Mouse (Mus musculus) neural tube, embryonic 11.5 days (tissue): ENCODE data around the gene Sf3a1. TPM values are rescaled to one million over a fixed set of nuclear protein-coding genes. Genes with fewer than 3 reads are reported as not detected.

Source experiments
- ATAC-seq: fragments of 200-750 bp; cut with Nextera tagmentation; 2 replicates; pipeline ENCODE4 v1.8.0; 2017; ENCODE audit warnings: moderate number of reproducible peaks, mild to moderate bottlenecking, moderate TSS enrichment, moderate library complexity; ENCODE audit not compliant: insufficient read depth, low FRiP score, low TSS enrichment
- DNase-seq: peaks from one replicate; pipeline ENCODE4 v3.0.0-alpha.2; 2015; ENCODE audit warnings: low spot score
- H3K27ac ChIP-seq: fragments of 300-500 bp; sonication (generic); 2 replicates; pipeline ENCODE4 v1.5.1; 2014; ENCODE audit warnings: low read depth, mild to moderate bottlenecking, low read length
- H3K27me3 ChIP-seq: fragments of 300-500 bp; sonication (generic); 2 replicates; pipeline ENCODE4 v1.6.1; 2014; ENCODE audit warnings: mild to moderate bottlenecking, low read length, mixed read lengths; ENCODE audit not compliant: control insufficient read depth, insufficient read depth
- H3K36me3 ChIP-seq: fragments of 300-500 bp; sonication (generic); 2 replicates; pipeline ENCODE4 v1.6.1; 2014; ENCODE audit warnings: mild to moderate bottlenecking, low read length, moderate library complexity, mixed read lengths; ENCODE audit not compliant: control insufficient read depth, insufficient read depth
- H3K4me1 ChIP-seq: fragments of 300-500 bp; sonication (generic); 2 replicates; pipeline ENCODE4 v1.6.1; 2014; ENCODE audit warnings: low read length, mixed read lengths; ENCODE audit not compliant: control insufficient read depth, insufficient read depth
- H3K4me2 ChIP-seq: fragments of 300-500 bp; sonication (generic); 2 replicates; pipeline ENCODE4 v1.6.1; 2014; ENCODE audit warnings: low read depth, mild to moderate bottlenecking, moderate library complexity
- H3K4me3 ChIP-seq: fragments of 300-500 bp; sonication (generic); 2 replicates; pipeline ENCODE4 v1.5.1; 2014; ENCODE audit warnings: low read depth, low read length
- H3K9ac ChIP-seq: fragments of 300-500 bp; sonication (generic); 2 replicates; pipeline ENCODE4 v1.6.1; 2014; ENCODE audit warnings: mild to moderate bottlenecking, low read length
- H3K9me3 ChIP-seq: fragments of 300-500 bp; sonication (generic); 2 replicates; pipeline ENCODE4 v1.6.1; 2016; ENCODE audit warnings: low read length; ENCODE audit not compliant: control insufficient read depth
- WGBS: fragments of 180-500 bp; shearing (Covaris S2); extraction: QIAGEN DNeasy Blood & Tissue Kit; methylation state at CpG from one replicate; pipeline ENCODE4 v1.1.7; 2014; 5-methylcytosine and 5-hydroxymethylcytosine counted together
- polyA plus RNA-seq: library from polyadenylated mRNA; unstranded; fragments of >200 nt; fragmentation: Nextera tagmentation; extraction: Ambion mirVana; gene quantifications from 2 replicates; pipeline ENCODE4 v1.2.1, GENCODE M21; 2014

Sf3a1 gene
- polyA plus RNA-seq, 1 experiment from 2014 or later, result 91.1 TPM

GRCm38 (mm10) chr11:4220443-4221400, 60.6 kb downstream of the Sf3a1 start:
- H3K4me2 ChIP-seq, result no peak overlapping the region
- DNase-seq, result peak; percentile 65
- H3K9ac ChIP-seq, result no peak overlapping the region
- no peak overlapping the region for H3K4me3 ChIP-seq
- H3K27me3 ChIP-seq, result peaks cover 12% of the 10 kb centered on the region
- ATAC-seq, result no peak
- H3K4me1 ChIP-seq, result 0 out of 2 replicates have a peak, but pooled peaks cover 7% of the 10 kb centered on the region
- no peak overlapping the region for H3K27ac ChIP-seq
- WGBS, result 49% methylated on average over 28 of the region's 28 CpGs
- H3K36me3 ChIP-seq, result no peaks in the 10 kb centered on the region
- peaks cover 4% of the 10 kb centered on the region; the same call in 1 of the 2 replicates for H3K9me3 ChIP-seq

- no peaks in the 10 kb centered on the region for H3K36me3 ChIP-seq
- 0 out of 2 replicates have a peak, but pooled peaks cover 7% of the 10 kb centered on the region for H3K4me1 ChIP-seq
- DNase-seq, result no peak
- H3K27ac ChIP-seq, result no peak overlapping the region
- no peak for ATAC-seq
- peaks cover 12% of the 10 kb centered on the region for H3K27me3 ChIP-seq
- no peak overlapping the region for H3K4me2 ChIP-seq
- peaks cover 4% of the 10 kb centered on the region; the same call in 1 of the 2 replicates for H3K9me3 ChIP-seq
- WGBS, result 86% methylated on average over 17 of the region's 17 CpGs
- no peak overlapping the region for H3K9ac ChIP-seq
- no peak overlapping the region for H3K4me3 ChIP-seq
These were observed 62.1 kb downstream of the Sf3a1 start for GRCm38 (mm10) chr11:4222046-4222950.

GRCm38 (mm10) chr11:4223393-4224188, 63.4 kb downstream of the Sf3a1 start:
- H3K27ac ChIP-seq, result no peak overlapping the region
- ATAC-seq (no peak), DNase-seq (no peak)
- H3K4me3 ChIP-seq, result no peak overlapping the region
- no peaks in the 10 kb centered on the region for H3K9me3 ChIP-seq
- no peak overlapping the region for H3K4me2 ChIP-seq
- 29% methylated on average over 7 of the region's 7 CpGs for WGBS
- no peaks in the 10 kb centered on the region for H3K36me3 ChIP-seq
- no peaks in the 10 kb centered on the region for H3K4me1 ChIP-seq
- peaks cover 7% of the 10 kb centered on the region for H3K27me3 ChIP-seq
- H3K9ac ChIP-seq, result no peak overlapping the region

GRCm38 (mm10) chr11:4224223-4224622, 64.1 kb downstream of the Sf3a1 start:
- H3K36me3 ChIP-seq, result no peaks in the 10 kb centered on the region
- H3K9ac ChIP-seq, result no peak overlapping the region
- ATAC-seq, result no peak
- DNase-seq, result no peak
- H3K4me1 ChIP-seq, result no peaks in the 10 kb centered on the region
- no peak overlapping the region for H3K4me2 ChIP-seq
- H3K9me3 ChIP-seq, result no peaks in the 10 kb centered on the region
- no peak overlapping the region for H3K4me3 ChIP-seq
- peaks cover under 1% of the 10 kb centered on the region for H3K27me3 ChIP-seq
- H3K27ac ChIP-seq, result no peak overlapping the region
- WGBS, result 47% methylated on average over 2 of the region's 2 CpGs

DNA sequence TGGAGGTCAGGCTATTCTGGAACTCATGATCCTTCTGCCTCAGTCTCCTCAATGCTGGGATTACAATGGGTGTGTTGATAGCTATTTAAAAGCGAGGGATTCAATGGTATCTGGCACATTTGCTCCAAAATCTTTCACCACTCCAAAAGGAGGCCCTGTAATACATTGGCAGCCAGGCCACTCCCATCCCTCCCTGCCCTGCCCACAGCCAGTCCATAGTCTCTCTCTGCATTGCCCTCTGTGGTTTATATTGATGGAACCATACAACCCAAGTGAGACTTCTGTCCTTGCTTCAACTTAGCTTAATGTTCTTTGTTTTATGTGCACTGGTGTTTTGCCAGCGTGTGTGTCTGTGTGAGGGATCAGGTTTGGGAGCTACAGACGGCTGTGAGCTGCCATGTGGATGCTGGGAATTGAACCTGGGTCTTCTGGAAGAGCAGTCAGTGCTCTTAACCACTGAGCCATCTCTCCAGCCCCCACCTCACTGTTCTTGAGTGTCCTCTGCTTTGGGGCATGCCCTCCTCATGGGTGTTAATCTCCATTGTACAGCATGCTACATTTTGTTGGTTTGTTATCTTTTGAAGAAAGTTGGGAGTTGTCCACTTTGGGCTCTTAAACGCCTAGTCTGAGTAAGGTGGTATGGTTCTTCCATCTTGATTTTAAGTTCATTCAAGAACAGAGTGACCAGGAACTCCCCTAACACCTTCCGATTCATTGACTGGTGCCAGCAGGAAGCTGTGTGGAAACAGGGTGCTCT, 66.6 kb downstream of the Sf3a1 start:
- H3K4me1 ChIP-seq, result no peaks in the 10 kb centered on the region
- DNase-seq (no peak), ATAC-seq (no peak)
- H3K9ac ChIP-seq, result no peak overlapping the region
- no peaks in the 10 kb centered on the region for H3K27me3 ChIP-seq
- H3K36me3 ChIP-seq, result no peaks in the 10 kb centered on the region
- no peak overlapping the region for H3K4me3 ChIP-seq
- H3K9me3 ChIP-seq, result no peaks in the 10 kb centered on the region
- H3K4me2 ChIP-seq, result no peak overlapping the region
- WGBS, result 84% methylated on average over 5 of the region's 5 CpGs
- H3K27ac ChIP-seq, result no peak overlapping the region

- Histone ChIP-seq H3K36me3 (no peaks in the 10 kb centered on the region), H3K9me3 (no peaks in the 10 kb centered on the region), H3K4me1 (no peaks in the 10 kb centered on the region), H3K27me3 (no peaks in the 10 kb centered on the region), H3K4me3 (no peak overlapping the region), H3K27ac (no peak overlapping the region), H3K9ac (no peak overlapping the region), H3K4me2 (no peak overlapping the region)
- DNase-seq (no peak), ATAC-seq (no peak)
- WGBS, result 37% methylated on average over 8 of the region's 8 CpGs
These were observed 68.3 kb downstream of the Sf3a1 start for GRCm38 (mm10) chr11:4228463-4228862.

GRCm38 (mm10) chr11:4229841-4230240, 69.7 kb downstream of the Sf3a1 start:
- no peak for DNase-seq
- Histone ChIP-seq H3K4me3 (no peak overlapping the region), H3K4me1 (no peaks in the 10 kb centered on the region), H3K4me2 (no peak overlapping the region), H3K36me3 (no peaks in the 10 kb centered on the region), H3K9ac (no peak overlapping the region), H3K9me3 (no peaks in the 10 kb centered on the region), H3K27me3 (no peaks in the 10 kb centered on the region), H3K27ac (no peak overlapping the region)
- 65% methylated on average over 4 of the region's 4 CpGs for WGBS
- ATAC-seq, result no peak
